Mouse (Mus musculus): ENCODE data around the gene Draxin.

GRCm38 (mm10) chr4:148067346-148067745 is 63.2 kb downstream of the Draxin start:
- TF ChIP-seq POLR2A (IDR thresholded peaks at IDR 0.05; ENCODE audit: extremely low read depth, insufficient read depth, low read length) (no peak), CTCF (IDR thresholded peaks at IDR 0.05; ENCODE audit: low read depth, low read length) (no peak)
